Mouse (Mus musculus) liver, adult 2 months (tissue): ENCODE data around the gene Mapre1. TPM values are rescaled to one million over a fixed set of nuclear protein-coding genes. Genes with fewer than 3 reads are reported as not detected.

Experiments
- DNase-seq: peaks from one replicate; pipeline ENCODE4 v3.0.0-alpha.2; 2011; ENCODE audit warnings: low read depth, low spot score; ENCODE audit errors: extremely low read depth
- H3K27ac ChIP-seq: fragments of 200-500 bp; replicated peaks from 2 replicates; pipeline ENCODE4 v1.5.1; 2012; ENCODE audit warnings: low read depth, mild to moderate bottlenecking, control low read depth, inconsistent platforms, low read length; ENCODE audit not compliant: insufficient read depth
- H3K27me3 ChIP-seq: fragments of 200-500 bp; 2 replicates; pipeline ENCODE4 v1.6.1; 2012; ENCODE audit warnings: mild to moderate bottlenecking, moderate library complexity, low read length, inconsistent platforms; ENCODE audit not compliant: control insufficient read depth, insufficient read depth
- H3K36me3 ChIP-seq: fragments of 200-500 bp; 2 replicates; pipeline ENCODE4 v1.6.1; 2012; ENCODE audit warnings: low read length, inconsistent platforms; ENCODE audit not compliant: control insufficient read depth, insufficient read depth
- H3K4me1 ChIP-seq: fragments of 200-500 bp; 2 replicates; pipeline ENCODE4 v1.6.1; 2011; ENCODE audit warnings: low read length; ENCODE audit not compliant: control insufficient read depth, insufficient read depth
- H3K4me3 ChIP-seq: fragments of 200-500 bp; 2 replicates; pipeline ENCODE4 v1.5.1; 2011; ENCODE audit warnings: low read depth, mild to moderate bottlenecking, control low read depth, low read length, moderate library complexity; ENCODE audit not compliant: insufficient read depth
- H3K79me2 ChIP-seq: fragments of 200-500 bp; 2 replicates; pipeline ENCODE4 v1.6.1; 2012; ENCODE audit warnings: inconsistent platforms, mild to moderate bottlenecking, low read length, moderate library complexity; ENCODE audit not compliant: control insufficient read depth, insufficient read depth
- H3K9ac ChIP-seq: fragments of 200-500 bp; 2 replicates; pipeline ENCODE4 v1.6.1; 2012; ENCODE audit warnings: low read depth, mild to moderate bottlenecking, control low read depth, inconsistent platforms, low read length
- CTCF ChIP-seq: fragments of 200-500 bp; IDR thresholded peaks from 2 replicates; pipeline ENCODE4 v1.5.1; 2011; ENCODE audit warnings: low read depth, low read length, control low read depth
- POLR2A ChIP-seq: fragments of 200-500 bp; IDR thresholded peaks from 2 replicates; pipeline ENCODE4 v1.6.1; 2011; ENCODE audit warnings: low read length, control low read depth; ENCODE audit not compliant: insufficient read depth; ENCODE audit errors: extremely low read depth
- WGBS: fragments of 180-500 bp; shearing (Covaris S2); methylation state at CpG from one replicate; pipeline ENCODE4 v1.1.7; 2018; 5-methylcytosine and 5-hydroxymethylcytosine counted together
- polyA plus RNA-seq: library from polyadenylated mRNA; depleted of rRNA; stranded (reverse); fragments of >200 nt; gene quantifications from 2 replicates; pipeline ENCODE4 v1.2.3, GENCODE M21; 2012; rRNA removed
- total RNA-seq: library from RNA; depleted of rRNA; stranded (reverse); fragments of >200 nt; gene quantifications from 2 replicates; pipeline ENCODE4 v1.2.3, GENCODE M21; 2014; rRNA removed

Gene Mapre1
- total and polyA plus RNA-seq, 2 experiments: 3.0 to 6.6 TPM

- 89% methylated on average over 8 of the region's 8 CpGs for WGBS
- H3K4me3 ChIP-seq: no peak overlapping the region
- H3K36me3 ChIP-seq: no peaks in the 10 kb centered on the region
- H3K27ac ChIP-seq: no peak overlapping the region
- no peak for DNase-seq
- H3K9ac ChIP-seq: no peak overlapping the region
- H3K79me2 ChIP-seq: no peaks in the 10 kb centered on the region
- TF ChIP-seq POLR2A (no peak), CTCF (no peak)
- H3K27me3 ChIP-seq: no peaks in the 10 kb centered on the region
- no peaks in the 10 kb centered on the region for H3K4me1 ChIP-seq
Observed at GRCm38 (mm10) chr2:153808146-153808545, 67.1 kb downstream of the Mapre1 start.

GRCm38 (mm10) chr2:153808841-153809240, 67.8 kb downstream of the Mapre1 start:
- 71% methylated on average over 6 of the region's 6 CpGs for WGBS
- H3K27me3 ChIP-seq: no peaks in the 10 kb centered on the region
- H3K4me1 ChIP-seq: no peaks in the 10 kb centered on the region
- no peak overlapping the region for H3K9ac ChIP-seq
- H3K79me2 ChIP-seq: no peaks in the 10 kb centered on the region
- TF ChIP-seq POLR2A: no peak
- no peak for TF ChIP-seq CTCF
- no peak overlapping the region for H3K4me3 ChIP-seq
- no peaks in the 10 kb centered on the region for H3K36me3 ChIP-seq
- H3K27ac ChIP-seq: no peak overlapping the region
- DNase-seq: no peak

GRCm38 (mm10) chr2:153809921-153810320, 68.8 kb downstream of the Mapre1 start:
- H3K27ac ChIP-seq: no peak overlapping the region
- H3K79me2 ChIP-seq: no peaks in the 10 kb centered on the region
- TF ChIP-seq POLR2A: no peak
- no peak for TF ChIP-seq CTCF
- H3K9ac ChIP-seq: no peak overlapping the region
- H3K27me3 ChIP-seq: no peaks in the 10 kb centered on the region
- DNase-seq: no peak
- H3K4me3 ChIP-seq: no peak overlapping the region
- no peaks in the 10 kb centered on the region for H3K4me1 ChIP-seq
- H3K36me3 ChIP-seq: no peaks in the 10 kb centered on the region
- WGBS: 76% methylated on average over 3 of the region's 3 CpGs

- DNase-seq: no peak
- no peaks in the 10 kb centered on the region for H3K27me3 ChIP-seq
- no peaks in the 10 kb centered on the region for H3K79me2 ChIP-seq
- TF ChIP-seq CTCF: no peak
- no peak for TF ChIP-seq POLR2A
- H3K4me1 ChIP-seq: no peaks in the 10 kb centered on the region
- no peaks in the 10 kb centered on the region for H3K36me3 ChIP-seq
- no peak overlapping the region for H3K27ac ChIP-seq
- H3K9ac ChIP-seq: no peak overlapping the region
- no peak overlapping the region for H3K4me3 ChIP-seq
- 69% methylated on average over 2 of the region's 2 CpGs for whole genome bisulfite sequencing
Observed at GRCm38 (mm10) chr2:153822005-153822543, 81.0 kb downstream of the Mapre1 start.

Other genes with a start within 250 kb of the Mapre1 start
- gene 4930404H24Rik, start 248.5 kb upstream of the Mapre1 start, total RNA-seq: not detected in 2 replicates
- not detected in 2 replicates for gene 4930404H24Rik, start 248.5 kb upstream of the Mapre1 start, polyA plus RNA-seq
- 0.18 and 0.34 TPM in 2 replicates for gene Nol4l, start 211.3 kb upstream of the Mapre1 start, total RNA-seq
- gene Nol4l, start 211.3 kb upstream of the Mapre1 start, polyA plus RNA-seq: 0.44 and 0.80 TPM in 2 replicates
- gene Commd7, start 108.5 kb upstream of the Mapre1 start, total RNA-seq: 6.3 and 8.0 TPM in 2 replicates
- 12.2 and 13.7 TPM in 2 replicates for gene Commd7, start 108.5 kb upstream of the Mapre1 start, polyA plus RNA-seq
- gene Dnmt3b, start 91.8 kb upstream of the Mapre1 start, total RNA-seq: 0.54 and 0.65 TPM in 2 replicates
- gene Dnmt3b, start 91.8 kb upstream of the Mapre1 start, polyA plus RNA-seq: 2.2 and 3.4 TPM in 2 replicates
- gene Dnmt3c, start 44.6 kb upstream of the Mapre1 start, total RNA-seq: not detected in 2 replicates
- gene Dnmt3c, start 44.6 kb upstream of the Mapre1 start, polyA plus RNA-seq: not detected in 2 replicates
- not detected in 2 replicates for gene Efcab8, start 38.7 kb downstream of the Mapre1 start, total RNA-seq
- gene Efcab8, start 38.7 kb downstream of the Mapre1 start, polyA plus RNA-seq: 0.02 TPM in 1 of 2 replicates, not detected in the other
- gene Sun5, start 129.8 kb downstream of the Mapre1 start, total RNA-seq: not detected in 2 replicates
- not detected in 2 replicates for gene Sun5, start 129.8 kb downstream of the Mapre1 start, polyA plus RNA-seq
- not detected in 2 replicates for gene Bpifb2, start 133.8 kb downstream of the Mapre1 start, total RNA-seq
- not detected in 2 replicates for gene Bpifb2, start 133.8 kb downstream of the Mapre1 start, polyA plus RNA-seq
- not detected in 2 replicates for gene Bpifb6, start 159.1 kb downstream of the Mapre1 start, total RNA-seq
- not detected in 2 replicates for gene Bpifb6, start 159.1 kb downstream of the Mapre1 start, polyA plus RNA-seq
- not detected in 2 replicates for gene Bpifb3, start 177.0 kb downstream of the Mapre1 start, total RNA-seq
- not detected in 2 replicates for gene Bpifb3, start 177.0 kb downstream of the Mapre1 start, polyA plus RNA-seq
- gene Bpifb4, start 196.9 kb downstream of the Mapre1 start, total RNA-seq: not detected in 2 replicates
- gene Bpifb4, start 196.9 kb downstream of the Mapre1 start, polyA plus RNA-seq: not detected in 2 replicates
- gene Bpifa6, start 233.7 kb downstream of the Mapre1 start, total RNA-seq: not detected in 2 replicates
- gene Bpifa6, start 233.7 kb downstream of the Mapre1 start, polyA plus RNA-seq: not detected in 2 replicates